Mouse (Mus musculus): ENCODE data around the gene Oas1a. TPM values are rescaled to one million over a fixed set of nuclear protein-coding genes. Genes with fewer than 3 reads are reported as not detected.

The Oas1a gene
- polyA plus RNA-seq, 2 experiments: 1.3 to 1.5 TPM

- no peaks in the 10 kb centered on the region for H3K9me3 ChIP-seq (ENCODE audit: control insufficient read depth, low read length)
- no peaks in the 10 kb centered on the region for H3K36me3 ChIP-seq (ENCODE audit: control insufficient read depth, insufficient read depth, low read length)
- no peak for ATAC-seq (ENCODE audit: low FRiP score, low read depth)
- no peaks in the 10 kb centered on the region for H3K27me3 ChIP-seq (ENCODE audit: control insufficient read depth, insufficient read depth, low read length)
- H3K9ac ChIP-seq (ENCODE audit: low read depth, low read length, severe bottlenecking): no peak overlapping the region
- no peak overlapping the region for H3K4me2 ChIP-seq (replicated peaks; ENCODE audit: low read depth, low read length, severe bottlenecking)
- 79% methylated on average over 7 of the region's 7 CpGs for WGBS
- TF ChIP-seq POLR2A (IDR thresholded peaks at IDR 0.05; ENCODE audit: borderline replicate concordance, extremely low read depth, insufficient read depth, insufficient read length): no peak
- no peaks in the 10 kb centered on the region for H3K4me1 ChIP-seq (ENCODE audit: control insufficient read depth, insufficient read depth, low read length)
- H3K4me3 ChIP-seq (replicated peaks; ENCODE audit: low read length): no peak overlapping the region
- no peak for DNase-seq (ENCODE audit: low spot score)
- no peak overlapping the region for H3K27ac ChIP-seq (replicated peaks; ENCODE audit: low read depth, low read length)
These were observed 37.8 kb downstream of the Oas1a start for GRCm38 (mm10) chr5:120869436-120870015.

GRCm38 (mm10) chr5:120865336-120865860, 41.9 kb downstream of the Oas1a start:
- DNase-seq (ENCODE audit: low spot score) (no peak), ATAC-seq (ENCODE audit: low FRiP score, low read depth) (no peak)
- no peaks in the 10 kb centered on the region for H3K36me3 ChIP-seq (ENCODE audit: control insufficient read depth, insufficient read depth, low read length)
- H3K9me3 ChIP-seq (ENCODE audit: control insufficient read depth, low read length): no peaks in the 10 kb centered on the region
- no peaks in the 10 kb centered on the region for H3K4me1 ChIP-seq (ENCODE audit: control insufficient read depth, insufficient read depth, low read length)
- no peak overlapping the region for H3K4me3 ChIP-seq (replicated peaks; ENCODE audit: low read length)
- 67% methylated on average over 3 of the region's 3 CpGs for WGBS
- no peak for TF ChIP-seq POLR2A (IDR thresholded peaks at IDR 0.05; ENCODE audit: borderline replicate concordance, extremely low read depth, insufficient read depth, insufficient read length)
- H3K4me2 ChIP-seq (replicated peaks; ENCODE audit: low read depth, low read length, severe bottlenecking): no peak overlapping the region
- no peak overlapping the region for H3K9ac ChIP-seq (ENCODE audit: low read depth, low read length, severe bottlenecking)
- no peaks in the 10 kb centered on the region for H3K27me3 ChIP-seq (ENCODE audit: control insufficient read depth, insufficient read depth, low read length)
- H3K27ac ChIP-seq (replicated peaks; ENCODE audit: low read depth, low read length): no peak overlapping the region

GRCm38 (mm10) chr5:120861121-120861520, 46.2 kb downstream of the Oas1a start, which contains the start of gene Oas1h:
Gene Oas1h, plus strand, starts transcription at chr5:120861421.
- no peaks in the 10 kb centered on the region for H3K27me3 ChIP-seq (ENCODE audit: control insufficient read depth, insufficient read depth, low read length)
- ATAC-seq (ENCODE audit: low FRiP score, low read depth) (no peak), DNase-seq (ENCODE audit: low spot score) (no peak)
- no peak within 1 kb of the TSS for H3K9ac ChIP-seq (ENCODE audit: low read depth, low read length, severe bottlenecking)
- TF ChIP-seq POLR2A (IDR thresholded peaks at IDR 0.05; ENCODE audit: borderline replicate concordance, extremely low read depth, insufficient read depth, insufficient read length): no peak
- no peak within 1 kb of the TSS for H3K4me2 ChIP-seq (replicated peaks; ENCODE audit: low read depth, low read length, severe bottlenecking)
- no peaks in the 10 kb centered on the region for H3K36me3 ChIP-seq (ENCODE audit: control insufficient read depth, insufficient read depth, low read length)
- H3K4me1 ChIP-seq (ENCODE audit: control insufficient read depth, insufficient read depth, low read length): no peaks in the 10 kb centered on the region
- no peaks in the 10 kb centered on the region for H3K9me3 ChIP-seq (ENCODE audit: control insufficient read depth, low read length)
- no peak within 1 kb of the TSS for H3K4me3 ChIP-seq (replicated peaks; ENCODE audit: low read length)
- no peak within 1 kb of the TSS for H3K27ac ChIP-seq (replicated peaks; ENCODE audit: low read depth, low read length)
- 56% methylated on average over 4 of the region's 4 CpGs for WGBS

GRCm38 (mm10) chr5:120859241-120859640, 48.1 kb downstream of the Oas1a start:
- H3K27me3 ChIP-seq (ENCODE audit: control insufficient read depth, insufficient read depth, low read length): no peaks in the 10 kb centered on the region
- H3K9ac ChIP-seq (ENCODE audit: low read depth, low read length, severe bottlenecking): no peak overlapping the region
- H3K36me3 ChIP-seq (ENCODE audit: control insufficient read depth, insufficient read depth, low read length): no peaks in the 10 kb centered on the region
- H3K4me3 ChIP-seq (replicated peaks; ENCODE audit: low read length): no peak overlapping the region
- H3K4me2 ChIP-seq (replicated peaks; ENCODE audit: low read depth, low read length, severe bottlenecking): no peak overlapping the region
- ATAC-seq (ENCODE audit: low FRiP score, low read depth) (no peak), DNase-seq (ENCODE audit: low spot score) (no peak)
- no peak for TF ChIP-seq POLR2A (IDR thresholded peaks at IDR 0.05; ENCODE audit: borderline replicate concordance, extremely low read depth, insufficient read depth, insufficient read length)
- H3K4me1 ChIP-seq (ENCODE audit: control insufficient read depth, insufficient read depth, low read length): no peaks in the 10 kb centered on the region
- H3K9me3 ChIP-seq (ENCODE audit: control insufficient read depth, low read length): peaks cover 5% of the 10 kb centered on the region
- H3K27ac ChIP-seq (replicated peaks; ENCODE audit: low read depth, low read length): no peak overlapping the region
- 76% methylated on average over 2 of the region's 2 CpGs for WGBS

- Histone ChIP-seq H3K4me3 (replicated peaks; ENCODE audit: low read length) (no peak overlapping the region), H3K27ac (replicated peaks; ENCODE audit: low read depth, low read length) (no peak overlapping the region), H3K27me3 (ENCODE audit: control insufficient read depth, insufficient read depth, low read length) (no peaks in the 10 kb centered on the region), H3K9me3 (ENCODE audit: control insufficient read depth, low read length) (peaks cover 6% of the 10 kb centered on the region), H3K9ac (ENCODE audit: low read depth, low read length, severe bottlenecking) (no peak overlapping the region), H3K4me2 (replicated peaks; ENCODE audit: low read depth, low read length, severe bottlenecking) (no peak overlapping the region), H3K36me3 (ENCODE audit: control insufficient read depth, insufficient read depth, low read length) (no peaks in the 10 kb centered on the region), H3K4me1 (ENCODE audit: control insufficient read depth, insufficient read depth, low read length) (no peaks in the 10 kb centered on the region)
- peak; percentile 15 for DNase-seq (ENCODE audit: low spot score)
- no peak for TF ChIP-seq POLR2A (IDR thresholded peaks at IDR 0.05; ENCODE audit: borderline replicate concordance, extremely low read depth, insufficient read depth, insufficient read length)
- ATAC-seq (ENCODE audit: low FRiP score, low read depth): no peak
- 63% methylated on average over 3 of the region's 3 CpGs for WGBS
These were observed 57.7 kb downstream of the Oas1a start for GRCm38 (mm10) chr5:120849601-120850136.
